Mouse (Mus musculus): ENCODE measurements at regions not wholly inside any gene's neighbourhood (a gene's known extent, or its start where the extent isn't known, plus 50 kb on each side); places are given as distances from the start of the nearest gene placed in this dataset.

- no peaks in the 10 kb centered on the region for H3K4me1 ChIP-seq (ENCODE audit: control insufficient read depth, insufficient read depth, insufficient read length)
- H3K4me3 ChIP-seq (ENCODE audit: extremely low read depth, insufficient read depth, insufficient read length) = no peak overlapping the region
- no peaks in the 10 kb centered on the region for H3K27me3 ChIP-seq (ENCODE audit: control insufficient read depth, insufficient read depth, low read length)
- H3K36me3 ChIP-seq (ENCODE audit: control insufficient read depth, insufficient read depth, low read length) = no peaks in the 10 kb centered on the region
- DNase-seq (ENCODE audit: low read depth in 1 of 2, low spot score in 2 of 2) = no peak
- no peak overlapping the region for H3K27ac ChIP-seq (ENCODE audit: insufficient read depth, low read length)
- TF ChIP-seq POLR2A (IDR thresholded peaks at IDR 0.05; ENCODE audit: low read depth, low read length) (no peak), CTCF (IDR thresholded peaks at IDR 0.05; ENCODE audit: extremely low read depth, insufficient read depth, insufficient read length, insufficient replicate concordance) (no peak)
These were observed 525.5 kb upstream of the Pappa start for GRCm38 (mm10) chr4:64598465-64598864.

- DNase-seq (ENCODE audit: low read depth in 1 of 2, low spot score in 2 of 2) = no peak
- 85% methylated on average over 4 of the region's 4 CpGs for WGBS
- H3K36me3 ChIP-seq (ENCODE audit: control insufficient read depth, insufficient read depth, low read length) = no peaks in the 10 kb centered on the region
- H3K27ac ChIP-seq (ENCODE audit: insufficient read depth, low read length) = no peak overlapping the region
- TF ChIP-seq POLR2A (IDR thresholded peaks at IDR 0.05; ENCODE audit: low read depth, low read length) (no peak), CTCF (IDR thresholded peaks at IDR 0.05; ENCODE audit: extremely low read depth, insufficient read depth, insufficient read length, insufficient replicate concordance) (no peak)
- no peaks in the 10 kb centered on the region for H3K27me3 ChIP-seq (ENCODE audit: control insufficient read depth, insufficient read depth, low read length)
- H3K4me1 ChIP-seq (ENCODE audit: control insufficient read depth, insufficient read depth, insufficient read length) = no peaks in the 10 kb centered on the region
- no peak overlapping the region for H3K4me3 ChIP-seq (ENCODE audit: extremely low read depth, insufficient read depth, insufficient read length)
These were observed 524.8 kb upstream of the Pappa start for GRCm38 (mm10) chr4:64599222-64599621.

GRCm38 (mm10) chr4:64622771-64623170, 501.2 kb upstream of the Pappa start:
- TF ChIP-seq CTCF (IDR thresholded peaks at IDR 0.05; ENCODE audit: extremely low read depth, insufficient read depth, insufficient read length, insufficient replicate concordance) = no peak
- Histone ChIP-seq H3K27me3 (ENCODE audit: control insufficient read depth, insufficient read depth, low read length) (no peaks in the 10 kb centered on the region), H3K27ac (ENCODE audit: insufficient read depth, low read length) (no peak overlapping the region)

GRCm38 (mm10) chr4:64632189-64632588, 491.8 kb upstream of the Pappa start:
- Histone ChIP-seq H3K27me3 (ENCODE audit: control insufficient read depth, insufficient read depth, low read length) (no peaks in the 10 kb centered on the region), H3K4me3 (ENCODE audit: extremely low read depth, insufficient read depth, insufficient read length) (no peak overlapping the region), H3K36me3 (ENCODE audit: control insufficient read depth, insufficient read depth, low read length) (no peaks in the 10 kb centered on the region), H3K4me1 (ENCODE audit: control insufficient read depth, insufficient read depth, insufficient read length) (no peaks in the 10 kb centered on the region), H3K27ac (ENCODE audit: insufficient read depth, low read length) (no peak overlapping the region)
- TF ChIP-seq CTCF (IDR thresholded peaks at IDR 0.05; ENCODE audit: extremely low read depth, insufficient read depth, insufficient read length, insufficient replicate concordance) = no peak
- no peak for TF ChIP-seq POLR2A (IDR thresholded peaks at IDR 0.05; ENCODE audit: low read depth, low read length)
- WGBS = 64% methylated on average over 1 of the region's 1 CpGs
- no peak for DNase-seq (ENCODE audit: low read depth in 1 of 2, low spot score in 2 of 2)

More at GRCm38 (mm10) chr4:64622771-64623170, 501.2 kb upstream of the Pappa start:
- H3K4me3 ChIP-seq (ENCODE audit: extremely low read depth, insufficient read depth, insufficient read length) = no peak overlapping the region
- H3K4me1 ChIP-seq (ENCODE audit: control insufficient read depth, insufficient read depth, insufficient read length) = no peaks in the 10 kb centered on the region
- no peaks in the 10 kb centered on the region for H3K36me3 ChIP-seq (ENCODE audit: control insufficient read depth, insufficient read depth, low read length)
- no peak for DNase-seq (ENCODE audit: low read depth in 1 of 2, low spot score in 2 of 2)

GRCm38 (mm10) chr4:64635256-64635962, 488.6 kb upstream of the Pappa start:
- H3K27me3 ChIP-seq (ENCODE audit: control insufficient read depth, insufficient read depth, low read length) = no peaks in the 10 kb centered on the region
- no peak for DNase-seq (ENCODE audit: low read depth in 1 of 2, low spot score in 2 of 2)
- no peak overlapping the region for H3K27ac ChIP-seq (ENCODE audit: insufficient read depth, low read length)
- WGBS = 81% methylated on average over 2 of the region's 2 CpGs
- H3K36me3 ChIP-seq (ENCODE audit: control insufficient read depth, insufficient read depth, low read length) = no peaks in the 10 kb centered on the region
- TF ChIP-seq POLR2A (IDR thresholded peaks at IDR 0.05; ENCODE audit: low read depth, low read length) = no peak
- TF ChIP-seq CTCF (IDR thresholded peaks at IDR 0.05; ENCODE audit: extremely low read depth, insufficient read depth, insufficient read length, insufficient replicate concordance) = no peak
- no peak overlapping the region for H3K4me3 ChIP-seq (ENCODE audit: extremely low read depth, insufficient read depth, insufficient read length)
- no peaks in the 10 kb centered on the region for H3K4me1 ChIP-seq (ENCODE audit: control insufficient read depth, insufficient read depth, insufficient read length)

GRCm38 (mm10) chr4:64640056-64640455, 483.9 kb upstream of the Pappa start:
- no peak for DNase-seq (ENCODE audit: low read depth in 1 of 2, low spot score in 2 of 2)
- no peaks in the 10 kb centered on the region for H3K4me1 ChIP-seq (ENCODE audit: control insufficient read depth, insufficient read depth, insufficient read length)
- WGBS = 75% methylated on average over 3 of the region's 3 CpGs

GRCm38 (mm10) chr4:64640976-64641375, 483.0 kb upstream of the Pappa start:
- no peak overlapping the region for H3K27ac ChIP-seq (ENCODE audit: insufficient read depth, low read length)
- H3K4me3 ChIP-seq (ENCODE audit: extremely low read depth, insufficient read depth, insufficient read length) = no peak overlapping the region
- H3K27me3 ChIP-seq (ENCODE audit: control insufficient read depth, insufficient read depth, low read length) = no peaks in the 10 kb centered on the region
- TF ChIP-seq POLR2A (IDR thresholded peaks at IDR 0.05; ENCODE audit: low read depth, low read length) (no peak), CTCF (IDR thresholded peaks at IDR 0.05; ENCODE audit: extremely low read depth, insufficient read depth, insufficient read length, insufficient replicate concordance) (no peak)
- no peak for DNase-seq (ENCODE audit: low read depth in 1 of 2, low spot score in 2 of 2)
- 71% methylated on average over 1 of the region's 1 CpGs for WGBS
- H3K36me3 ChIP-seq (ENCODE audit: control insufficient read depth, insufficient read depth, low read length) = no peaks in the 10 kb centered on the region
- no peaks in the 10 kb centered on the region for H3K4me1 ChIP-seq (ENCODE audit: control insufficient read depth, insufficient read depth, insufficient read length)

More at GRCm38 (mm10) chr4:64640056-64640455, 483.9 kb upstream of the Pappa start:
- H3K27me3 ChIP-seq (ENCODE audit: control insufficient read depth, insufficient read depth, low read length) = no peaks in the 10 kb centered on the region
- TF ChIP-seq CTCF (IDR thresholded peaks at IDR 0.05; ENCODE audit: extremely low read depth, insufficient read depth, insufficient read length, insufficient replicate concordance) (no peak), POLR2A (IDR thresholded peaks at IDR 0.05; ENCODE audit: low read depth, low read length) (no peak)
- no peak overlapping the region for H3K27ac ChIP-seq (ENCODE audit: insufficient read depth, low read length)
- no peaks in the 10 kb centered on the region for H3K36me3 ChIP-seq (ENCODE audit: control insufficient read depth, insufficient read depth, low read length)
- H3K4me3 ChIP-seq (ENCODE audit: extremely low read depth, insufficient read depth, insufficient read length) = no peak overlapping the region
